Mouse (Mus musculus) liver, embryonic 12.5 days (tissue): ENCODE data around the gene Gnmt. TPM values are rescaled to one million over a fixed set of nuclear protein-coding genes. Genes with fewer than 3 reads are reported as not detected.
A peak's percentile ranks its signal among the peaks of the same experiment; 100 is the strongest.

ENCODE experiments used
- ATAC-seq: fragments of 200-750 bp; cut with Nextera tagmentation; 2 replicates; pipeline ENCODE4 v1.8.0; 2017; ENCODE audit warnings: moderate number of reproducible peaks, mild to moderate bottlenecking, moderate library complexity
- H3K27ac ChIP-seq: fragments of 300-500 bp; sonication (generic); 2 replicates; pipeline ENCODE4 v1.5.1; 2016; ENCODE audit warnings: mild to moderate bottlenecking
- H3K27me3 ChIP-seq: fragments of 300-500 bp; sonication (generic); replicated peaks from 2 replicates; pipeline ENCODE4 v1.6.1; 2016; ENCODE audit warnings: mild to moderate bottlenecking, moderate library complexity
- H3K36me3 ChIP-seq: fragments of 300-500 bp; sonication (generic); 2 replicates; pipeline ENCODE4 v1.6.1; 2016; ENCODE audit warnings: mild to moderate bottlenecking, moderate library complexity
- H3K4me1 ChIP-seq: fragments of 300-500 bp; sonication (generic); 2 replicates; pipeline ENCODE4 v1.6.1; 2016
- H3K4me2 ChIP-seq: fragments of 300-500 bp; sonication (generic); 2 replicates; pipeline ENCODE4 v1.6.1; 2016; ENCODE audit warnings: mild to moderate bottlenecking, moderate library complexity
- H3K4me3 ChIP-seq: fragments of 300-500 bp; sonication (generic); 2 replicates; pipeline ENCODE4 v1.5.1; 2016; ENCODE audit warnings: mild to moderate bottlenecking, moderate library complexity
- H3K9ac ChIP-seq: fragments of 300-500 bp; sonication (generic); 2 replicates; pipeline ENCODE4 v1.6.1; 2016; ENCODE audit warnings: mild to moderate bottlenecking, moderate library complexity
- H3K9me3 ChIP-seq: fragments of 300-500 bp; sonication (generic); replicated peaks from 2 replicates; pipeline ENCODE4 v1.6.1; 2016; ENCODE audit warnings: mild to moderate bottlenecking, moderate library complexity
- WGBS: fragments of 180-500 bp; shearing (Covaris S2); methylation state at CpG from one replicate; pipeline ENCODE4 v1.1.7; 2016; ENCODE audit not compliant: insufficient replicate concordance; 5-methylcytosine and 5-hydroxymethylcytosine counted together
- polyA plus RNA-seq: library from polyadenylated mRNA; unstranded; fragments of >200 nt; fragmentation: Nextera tagmentation; extraction: Ambion mirVana; gene quantifications from 2 replicates; pipeline ENCODE4 v1.2.1, GENCODE M21; 2016

The Gnmt gene
- polyA plus RNA-seq, 1 experiment from 2014 or later, result 5.8 TPM

GRCm38 (mm10) chr17:46736160-46736559 is 7.2 kb upstream of the Gnmt start:
- Histone ChIP-seq H3K27ac (peak overlapping the region; percentile 46; the same call in 1 of the 2 replicates), H3K27me3 (no peaks in the 10 kb centered on the region), H3K36me3 (peaks cover 27% of the 10 kb centered on the region), H3K4me3 (no peak overlapping the region), H3K4me2 (no peak overlapping the region), H3K9ac (no peak overlapping the region), H3K4me1 (peaks cover 8% of the 10 kb centered on the region), H3K9me3 (no peaks in the 10 kb centered on the region)
- WGBS, result 47% methylated on average over 9 of the region's 10 CpGs
- ATAC-seq, result peak; percentile 28; the same call in 1 of the 2 replicates

GRCm38 (mm10) chr17:46735287-46735686 is 6.3 kb upstream of the Gnmt start:
- Histone ChIP-seq H3K27me3 (peaks cover 1% of the 10 kb centered on the region; the same call in 1 of the 2 replicates), H3K9me3 (no peaks in the 10 kb centered on the region), H3K4me1 (0 out of 2 replicates have a peak, but pooled peaks cover 6% of the 10 kb centered on the region), H3K4me3 (no peak overlapping the region), H3K27ac (0 out of 2 replicates have a peak overlapping the region, but pooled peaks have one; percentile 42), H3K4me2 (no peak overlapping the region), H3K9ac (no peak overlapping the region), H3K36me3 (peaks cover 25% of the 10 kb centered on the region)
- peak; percentile 50; the same call in 1 of the 2 replicates for ATAC-seq
- WGBS, result 76% methylated on average over 7 of the region's 7 CpGs

- Histone ChIP-seq H3K9ac (no peak overlapping the region), H3K36me3 (peaks cover 24% of the 10 kb centered on the region), H3K9me3 (no peaks in the 10 kb centered on the region), H3K4me2 (no peak overlapping the region), H3K4me3 (no peak overlapping the region), H3K27ac (0 out of 2 replicates have a peak overlapping the region, but pooled peaks have one; percentile 12), H3K27me3 (peaks cover 14% of the 10 kb centered on the region), H3K4me1 (0 out of 2 replicates have a peak, but pooled peaks cover 6% of the 10 kb centered on the region)
- 75% methylated on average over 3 of the region's 3 CpGs for WGBS
- peak; percentile 6; the same call in 1 of the 2 replicates for ATAC-seq
Measured at GRCm38 (mm10) chr17:46734055-46734454, 5.1 kb upstream of the Gnmt start.

GRCm38 (mm10) chr17:46728496-46728895 is 472 bp downstream of the Gnmt start:
- 43% methylated on average over 11 of the region's 11 CpGs for WGBS
- Histone ChIP-seq H3K27me3 (peaks cover 26% of the 10 kb centered on the region), H3K9ac (peak overlapping the region; percentile 27; the same call in 1 of the 2 replicates), H3K27ac (no peak overlapping the region), H3K4me2 (peak overlapping the region; percentile 46), H3K9me3 (no peaks in the 10 kb centered on the region), H3K36me3 (peaks cover 30% of the 10 kb centered on the region), H3K4me3 (0 out of 2 replicates have a peak overlapping the region, but pooled peaks have one; percentile 24), H3K4me1 (peaks cover 20% of the 10 kb centered on the region)
- no peak for ATAC-seq

GRCm38 (mm10) chr17:46728021-46728420 is 947 bp downstream of the Gnmt start:
- ATAC-seq, result no peak
- Histone ChIP-seq H3K9me3 (no peaks in the 10 kb centered on the region), H3K4me1 (peaks cover 20% of the 10 kb centered on the region), H3K9ac (no peak overlapping the region), H3K4me3 (no peak overlapping the region), H3K27ac (no peak overlapping the region), H3K36me3 (peaks cover 35% of the 10 kb centered on the region), H3K27me3 (peaks cover 26% of the 10 kb centered on the region), H3K4me2 (no peak overlapping the region)
- 32% methylated on average over 6 of the region's 6 CpGs for WGBS

- Histone ChIP-seq H3K9ac (no peak overlapping the region), H3K27me3 (peaks cover 26% of the 10 kb centered on the region)
- WGBS, result 84% methylated on average over 11 of the region's 11 CpGs
Measured at GRCm38 (mm10) chr17:46727271-46727670, 1.7 kb downstream of the Gnmt start.

GRCm38 (mm10) chr17:46725731-46726645 is 3.0 kb downstream of the Gnmt start:
- no peak overlapping the region for H3K4me2 ChIP-seq
- 0 out of 2 replicates have a peak, but pooled peaks have one; percentile 22 for ATAC-seq
- 81% methylated on average over 26 of the region's 26 CpGs for WGBS

More at GRCm38 (mm10) chr17:46727271-46727670, 1.7 kb downstream of the Gnmt start:
- Histone ChIP-seq H3K4me3 (no peak overlapping the region), H3K9me3 (no peaks in the 10 kb centered on the region), H3K27ac (no peak overlapping the region), H3K36me3 (peaks cover 42% of the 10 kb centered on the region), H3K4me1 (peaks cover 20% of the 10 kb centered on the region), H3K4me2 (no peak overlapping the region)
- no peak for ATAC-seq

GRCm38 (mm10) chr17:46725273-46725672 is 3.7 kb downstream of the Gnmt start:
- peaks cover 56% of the 10 kb centered on the region for H3K36me3 ChIP-seq
- peaks cover 20% of the 10 kb centered on the region for H3K4me1 ChIP-seq
- no peak overlapping the region for H3K4me2 ChIP-seq
- H3K9me3 ChIP-seq, result no peaks in the 10 kb centered on the region
- H3K27me3 ChIP-seq, result peaks cover 25% of the 10 kb centered on the region
- ATAC-seq, result no peak
- WGBS, result 60% methylated on average over 9 of the region's 9 CpGs
- no peak overlapping the region for H3K4me3 ChIP-seq
- H3K9ac ChIP-seq, result no peak overlapping the region
- H3K27ac ChIP-seq, result no peak overlapping the region

More at GRCm38 (mm10) chr17:46725731-46726645, 3.0 kb downstream of the Gnmt start:
- H3K9ac ChIP-seq, result no peak overlapping the region
- no peak overlapping the region for H3K27ac ChIP-seq
- H3K9me3 ChIP-seq, result no peaks in the 10 kb centered on the region
- peaks cover 20% of the 10 kb centered on the region for H3K4me1 ChIP-seq
- H3K4me3 ChIP-seq, result no peak overlapping the region
- H3K36me3 ChIP-seq, result peaks cover 51% of the 10 kb centered on the region
- peaks cover 26% of the 10 kb centered on the region for H3K27me3 ChIP-seq

- H3K4me1 ChIP-seq, result peaks cover 20% of the 10 kb centered on the region
- 79% methylated on average over 20 of the region's 20 CpGs for WGBS
- H3K27me3 ChIP-seq, result peaks cover 18% of the 10 kb centered on the region
- no peak overlapping the region for H3K9ac ChIP-seq
- H3K36me3 ChIP-seq, result peaks cover 58% of the 10 kb centered on the region
- H3K4me3 ChIP-seq, result no peak overlapping the region
- no peak for ATAC-seq
- no peaks in the 10 kb centered on the region for H3K9me3 ChIP-seq
- H3K4me2 ChIP-seq, result no peak overlapping the region
- no peak overlapping the region for H3K27ac ChIP-seq
Measured at GRCm38 (mm10) chr17:46724477-46725084, 4.4 kb downstream of the Gnmt start.

GRCm38 (mm10) chr17:46721077-46721476 is 7.9 kb downstream of the Gnmt start:
- H3K9ac ChIP-seq, result no peak overlapping the region
- H3K27me3 ChIP-seq, result no peaks in the 10 kb centered on the region
- H3K36me3 ChIP-seq, result peaks cover 68% of the 10 kb centered on the region
- no peaks in the 10 kb centered on the region for H3K9me3 ChIP-seq
- H3K4me3 ChIP-seq, result no peak overlapping the region
- WGBS, result 79% methylated on average over 7 of the region's 7 CpGs
- H3K27ac ChIP-seq, result no peak overlapping the region
- H3K4me1 ChIP-seq, result peaks cover 13% of the 10 kb centered on the region
- H3K4me2 ChIP-seq, result no peak overlapping the region
- no peak for ATAC-seq

GRCm38 (mm10) chr17:46714756-46715481 is 14.0 kb downstream of the Gnmt start:
- Histone ChIP-seq H3K4me2 (no peak overlapping the region), H3K4me1 (peaks cover 28% of the 10 kb centered on the region), H3K9ac (no peak overlapping the region), H3K9me3 (no peaks in the 10 kb centered on the region), H3K36me3 (peaks cover 46% of the 10 kb centered on the region), H3K4me3 (no peak overlapping the region), H3K27ac (no peak overlapping the region), H3K27me3 (no peaks in the 10 kb centered on the region)
- ATAC-seq, result no peak
- 82% methylated on average over 11 of the region's 11 CpGs for WGBS
